Mouse (Mus musculus): Measurements from ENCODE around the gene Prrx1. TPM values are rescaled to one million over a fixed set of nuclear protein-coding genes. Genes with fewer than 3 reads are reported as not detected.
A peak's percentile ranks its signal among the peaks of the same experiment; 100 is the strongest.

The Prrx1 gene
- polyA plus RNA-seq, 1 experiment from 2014 or later: 6.2 TPM

- 14% methylated on average over 2 of the region's 2 CpGs for WGBS
- no peak for ATAC-seq
- no peak overlapping the region for H3K27ac ChIP-seq
- peaks cover 19% of the 10 kb centered on the region for H3K4me1 ChIP-seq (replicated peaks)
- no peaks in the 10 kb centered on the region for H3K36me3 ChIP-seq
- H3K4me2 ChIP-seq (replicated peaks): no peak overlapping the region
- H3K27me3 ChIP-seq (replicated peaks): peaks cover 57% of the 10 kb centered on the region
- H3K4me3 ChIP-seq (replicated peaks): no peak overlapping the region
- no peak overlapping the region for H3K9ac ChIP-seq
- no peaks in the 10 kb centered on the region for H3K9me3 ChIP-seq
Observed at GRCm38 (mm10) chr1:163309466-163309865, 4.0 kb downstream of the Prrx1 start.

GRCm38 (mm10) chr1:163308631-163309030 is 4.9 kb downstream of the Prrx1 start:
- Histone ChIP-seq H3K4me3 (replicated peaks) (no peak overlapping the region), H3K4me2 (replicated peaks) (peak overlapping the region; percentile 45), H3K4me1 (replicated peaks) (peaks cover 16% of the 10 kb centered on the region), H3K27me3 (replicated peaks) (peaks cover 54% of the 10 kb centered on the region), H3K9me3 (no peaks in the 10 kb centered on the region), H3K27ac (no peak overlapping the region), H3K36me3 (no peaks in the 10 kb centered on the region), H3K9ac (no peak overlapping the region)
- WGBS: 6% methylated on average over 24 of the region's 24 CpGs
- ATAC-seq: no peak

- Histone ChIP-seq H3K4me3 (replicated peaks) (no peak overlapping the region), H3K4me2 (replicated peaks) (no peak overlapping the region), H3K9me3 (no peaks in the 10 kb centered on the region), H3K27me3 (replicated peaks) (peaks cover 54% of the 10 kb centered on the region), H3K4me1 (replicated peaks) (peaks cover 13% of the 10 kb centered on the region; the same call in 1 of the 2 replicates), H3K9ac (no peak overlapping the region), H3K36me3 (no peaks in the 10 kb centered on the region), H3K27ac (no peak overlapping the region)
- no peak for ATAC-seq
- 28% methylated on average over 11 of the region's 11 CpGs for WGBS
Observed at GRCm38 (mm10) chr1:163307706-163308105, 5.8 kb downstream of the Prrx1 start.

- ATAC-seq: no peak
- H3K27me3 ChIP-seq (replicated peaks): peaks cover 38% of the 10 kb centered on the region
- no peak overlapping the region for H3K4me3 ChIP-seq (replicated peaks)
- no peak overlapping the region for H3K4me2 ChIP-seq (replicated peaks)
- H3K9ac ChIP-seq: no peak overlapping the region
- H3K4me1 ChIP-seq (replicated peaks): 0 out of 2 replicates have a peak, but pooled peaks cover 2% of the 10 kb centered on the region
- 52% methylated on average over 1 of the region's 1 CpGs for WGBS
- no peaks in the 10 kb centered on the region for H3K36me3 ChIP-seq
- H3K9me3 ChIP-seq: no peaks in the 10 kb centered on the region
- H3K27ac ChIP-seq: no peak overlapping the region
Observed at GRCm38 (mm10) chr1:163305956-163306355, 7.6 kb downstream of the Prrx1 start.

- WGBS: 96% methylated on average over 3 of the region's 3 CpGs
- Histone ChIP-seq H3K9ac (no peak overlapping the region), H3K27ac (no peak overlapping the region), H3K4me2 (replicated peaks) (no peak overlapping the region), H3K4me3 (replicated peaks) (no peak overlapping the region), H3K9me3 (no peaks in the 10 kb centered on the region), H3K27me3 (replicated peaks) (peaks cover 27% of the 10 kb centered on the region), H3K4me1 (replicated peaks) (0 out of 2 replicates have a peak, but pooled peaks cover 2% of the 10 kb centered on the region), H3K36me3 (no peaks in the 10 kb centered on the region)
- no peak for ATAC-seq
Observed at GRCm38 (mm10) chr1:163304837-163305236, 8.7 kb downstream of the Prrx1 start.

GRCm38 (mm10) chr1:163302292-163302691 is 11.2 kb downstream of the Prrx1 start:
- ATAC-seq: no peak
- 21% methylated on average over 6 of the region's 6 CpGs for WGBS
- no peaks in the 10 kb centered on the region for H3K36me3 ChIP-seq
- no peak overlapping the region for H3K9ac ChIP-seq
- no peak overlapping the region for H3K4me2 ChIP-seq (replicated peaks)
- no peak overlapping the region for H3K27ac ChIP-seq
- H3K4me3 ChIP-seq (replicated peaks): no peak overlapping the region
- no peaks in the 10 kb centered on the region for H3K9me3 ChIP-seq
- H3K4me1 ChIP-seq (replicated peaks): no peaks in the 10 kb centered on the region
- peaks cover 5% of the 10 kb centered on the region; the same call in 1 of the 2 replicates for H3K27me3 ChIP-seq (replicated peaks)

- H3K4me1 ChIP-seq (replicated peaks): no peaks in the 10 kb centered on the region
- H3K9ac ChIP-seq: no peak overlapping the region
- 72% methylated on average over 4 of the region's 4 CpGs for WGBS
- H3K27ac ChIP-seq: no peak overlapping the region
- peak; percentile 53 for ATAC-seq
- no peaks in the 10 kb centered on the region for H3K9me3 ChIP-seq
- no peak overlapping the region for H3K4me2 ChIP-seq (replicated peaks)
- no peak overlapping the region for H3K4me3 ChIP-seq (replicated peaks)
- H3K36me3 ChIP-seq: no peaks in the 10 kb centered on the region
- H3K27me3 ChIP-seq (replicated peaks): no peaks in the 10 kb centered on the region
Observed at GRCm38 (mm10) chr1:163293152-163293551, 20.4 kb downstream of the Prrx1 start.

- Histone ChIP-seq H3K27me3 (replicated peaks) (no peaks in the 10 kb centered on the region), H3K4me3 (replicated peaks) (no peak overlapping the region), H3K4me2 (replicated peaks) (no peak overlapping the region), H3K27ac (no peak overlapping the region), H3K9ac (no peak overlapping the region), H3K36me3 (no peaks in the 10 kb centered on the region), H3K9me3 (no peaks in the 10 kb centered on the region), H3K4me1 (replicated peaks) (no peaks in the 10 kb centered on the region)
- 97% methylated on average over 2 of the region's 2 CpGs for WGBS
- no peak for ATAC-seq
Observed at GRCm38 (mm10) chr1:163291925-163292324, 21.6 kb downstream of the Prrx1 start.

GRCm38 (mm10) chr1:163289131-163289530 is 24.4 kb downstream of the Prrx1 start:
- no peaks in the 10 kb centered on the region for H3K36me3 ChIP-seq
- peak; percentile 92 for ATAC-seq

GRCm38 (mm10) chr1:163285539-163285938 is 28.0 kb downstream of the Prrx1 start:
- WGBS: 44% methylated on average over 1 of the region's 1 CpGs
- ATAC-seq: no peak
- no peak overlapping the region for H3K27ac ChIP-seq
- no peaks in the 10 kb centered on the region for H3K36me3 ChIP-seq
- no peaks in the 10 kb centered on the region for H3K9me3 ChIP-seq
- H3K4me1 ChIP-seq (replicated peaks): no peaks in the 10 kb centered on the region
- no peak overlapping the region for H3K9ac ChIP-seq
- no peak overlapping the region for H3K4me2 ChIP-seq (replicated peaks)
- no peaks in the 10 kb centered on the region for H3K27me3 ChIP-seq (replicated peaks)
- H3K4me3 ChIP-seq (replicated peaks): no peak overlapping the region

More at GRCm38 (mm10) chr1:163289131-163289530, 24.4 kb downstream of the Prrx1 start:
- Histone ChIP-seq H3K4me3 (replicated peaks) (no peak overlapping the region), H3K4me1 (replicated peaks) (no peaks in the 10 kb centered on the region), H3K9ac (no peak overlapping the region), H3K4me2 (replicated peaks) (no peak overlapping the region), H3K9me3 (no peaks in the 10 kb centered on the region), H3K27ac (no peak overlapping the region), H3K27me3 (replicated peaks) (no peaks in the 10 kb centered on the region)
- WGBS: 58% methylated on average over 7 of the region's 7 CpGs

- Histone ChIP-seq H3K4me1 (replicated peaks) (no peaks in the 10 kb centered on the region), H3K36me3 (no peaks in the 10 kb centered on the region), H3K4me3 (replicated peaks) (no peak overlapping the region), H3K27me3 (replicated peaks) (no peaks in the 10 kb centered on the region), H3K9ac (no peak overlapping the region), H3K4me2 (replicated peaks) (no peak overlapping the region), H3K27ac (no peak overlapping the region), H3K9me3 (no peaks in the 10 kb centered on the region)
- no peak for ATAC-seq
- 29% methylated on average over 3 of the region's 3 CpGs for WGBS
Observed at GRCm38 (mm10) chr1:163285136-163285535, 28.4 kb downstream of the Prrx1 start.

GRCm38 (mm10) chr1:163283980-163284635 is 29.4 kb downstream of the Prrx1 start:
- H3K4me2 ChIP-seq (replicated peaks): no peak overlapping the region
- WGBS: 89% methylated on average over 9 of the region's 9 CpGs
- no peaks in the 10 kb centered on the region for H3K4me1 ChIP-seq (replicated peaks)
- H3K9ac ChIP-seq: no peak overlapping the region
- no peaks in the 10 kb centered on the region for H3K27me3 ChIP-seq (replicated peaks)
- no peak overlapping the region for H3K27ac ChIP-seq
- no peaks in the 10 kb centered on the region for H3K36me3 ChIP-seq
- H3K9me3 ChIP-seq: no peaks in the 10 kb centered on the region
- no peak for ATAC-seq
- H3K4me3 ChIP-seq (replicated peaks): no peak overlapping the region

All from intestine, embryonic 15.5 days (tissue).